In the genomic region with DNA sequence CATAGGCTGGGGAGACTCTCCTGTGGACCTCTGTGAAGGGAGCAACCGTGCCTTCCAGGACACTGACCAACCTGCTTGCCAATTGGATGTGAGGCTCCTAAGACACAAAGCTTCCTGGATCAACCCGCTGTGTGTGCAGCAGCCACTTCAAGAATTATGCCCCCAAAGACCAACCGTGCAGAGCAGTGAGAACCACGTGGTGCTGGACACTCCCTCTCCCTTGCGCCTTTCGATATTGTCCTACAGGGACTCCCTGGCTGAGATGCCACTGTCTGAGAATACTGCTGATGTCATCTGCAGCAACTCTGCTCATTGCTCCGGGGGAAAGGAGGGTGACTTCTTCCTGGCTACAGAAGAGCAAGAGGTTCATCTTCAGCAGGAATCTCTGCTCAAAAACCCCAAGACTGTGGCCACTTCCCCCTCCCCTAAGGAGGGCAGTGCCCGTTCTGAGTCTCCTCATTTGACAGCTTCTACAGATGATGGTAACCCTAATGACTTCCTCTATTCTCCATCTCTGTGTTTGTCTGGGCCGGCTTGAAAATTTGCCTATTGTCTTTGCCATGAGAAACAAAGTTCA, we compare ENCODE assay signal across 25 mouse cellular contexts. TPM values are rescaled to one million over a fixed set of nuclear protein-coding genes. Genes with fewer than 3 reads are reported as not detected.
DNase-seq lines count a peak whose midpoint lies in the region; ATAC-seq and TF ChIP-seq lines count a peak whose summit lies in the region.
"Had no signal": no experiment of that assay in that cellular context is flagged by ENCODE, and none has a peak within 500 bp of the region (broad histone marks: within the 10 kb centered on the region; RNA-seq: fewer than 3 reads in every experiment).

No protein-coding gene starts in this region.

- H3K4me2 ChIP-seq in liver, embryonic 13.5 days = no peak overlapping the region
- H3K4me2 ChIP-seq in liver, embryonic 11.5 days = no peak overlapping the region
- no peak overlapping the region for H3K4me2 ChIP-seq in myocyte (ENCODE audit: low read depth)
- H3K4me2 ChIP-seq: embryonic facial prominence, embryonic 15.5 days; forebrain, embryonic 15.5 days; heart, embryonic 11.5 days; limb, embryonic 12.5 days; liver, embryonic 12.5 days; lung, embryonic 14.5 days; midbrain, embryonic 11.5 days; neural tube, embryonic 12.5 days had no signal

- no peak overlapping the region for H3K9ac ChIP-seq in liver, embryonic 13.5 days
- no peak overlapping the region for H3K9ac ChIP-seq in liver, embryonic 11.5 days (ENCODE audit: low read depth, low read length)
- H3K9ac ChIP-seq: embryonic facial prominence, embryonic 15.5 days; forebrain, embryonic 15.5 days; limb, embryonic 12.5 days; liver, embryonic 12.5 days; lung, embryonic 14.5 days; neural tube, embryonic 12.5 days had no signal

- no peak for TF ChIP-seq POLR2A in myocyte (IDR thresholded peaks at IDR 0.05; ENCODE audit: insufficient read length, low read depth)

- no peaks in the 10 kb centered on the region for H3K36me3 ChIP-seq in liver, embryonic 13.5 days
- H3K36me3 ChIP-seq in liver, embryonic 11.5 days (ENCODE audit: control insufficient read depth, insufficient read depth, low read length) = no peaks in the 10 kb centered on the region
- H3K36me3 ChIP-seq in macrophage (ENCODE audit: inconsistent target) (peaks cover 20% of the 10 kb centered on the region), myocyte (ENCODE audit: control insufficient read depth, insufficient read depth) (no peaks in the 10 kb centered on the region)
- H3K36me3 ChIP-seq: embryonic facial prominence, embryonic 15.5 days; forebrain, embryonic 15.5 days; hindbrain, embryonic 10.5 days; limb, embryonic 12.5 days; liver, embryonic 12.5 days; neural tube, embryonic 12.5 days had no signal

- no peak overlapping the region for H3K4me3 ChIP-seq in liver, embryonic 13.5 days (replicated peaks)
- no peak overlapping the region for H3K4me3 ChIP-seq in liver, embryonic 11.5 days (ENCODE audit: low read depth, low read length)
- no peak overlapping the region for H3K4me3 ChIP-seq in macrophage (ENCODE audit: inconsistent target)
- no peak overlapping the region for H3K4me3 ChIP-seq in myocyte
- H3K4me3 ChIP-seq: embryonic facial prominence, embryonic 15.5 days; forebrain, embryonic 15.5 days; hindbrain, embryonic 10.5 days; limb, embryonic 12.5 days; liver, embryonic 12.5 days; neural tube, embryonic 12.5 days had no signal

- ATAC-seq in liver, embryonic 13.5 days (ENCODE audit: low read depth) = peak; percentile 45; the same call in 1 of the 2 replicates
- no peak for ATAC-seq in liver, embryonic 11.5 days (replicated peaks; ENCODE audit: low FRiP score)
- ATAC-seq: forebrain, embryonic 15.5 days; hindbrain, embryonic 16.5 days; intestine, embryonic 16.5 days; liver, embryonic 12.5 days had no signal

- no peak overlapping the region for H3K27ac ChIP-seq in liver, embryonic 13.5 days
- H3K27ac ChIP-seq in liver, embryonic 11.5 days (ENCODE audit: low read depth, low read length) = no peak overlapping the region
- peak overlapping the region; percentile 36 for H3K27ac ChIP-seq in macrophage
- H3K27ac ChIP-seq: embryonic facial prominence, embryonic 15.5 days; forebrain, embryonic 15.5 days; hindbrain, embryonic 10.5 days; limb, embryonic 12.5 days; liver, embryonic 12.5 days; neural tube, embryonic 12.5 days had no signal

- H3K4me1 ChIP-seq in liver, embryonic 13.5 days (replicated peaks) = peaks cover 20% of the 10 kb centered on the region; the same call in 1 of the 2 replicates
- H3K4me1 ChIP-seq in liver, embryonic 11.5 days (replicated peaks; ENCODE audit: control insufficient read depth, insufficient read depth, low read length) = no peaks in the 10 kb centered on the region
- H3K4me1 ChIP-seq: embryonic facial prominence, embryonic 15.5 days; forebrain, embryonic 15.5 days; hindbrain, embryonic 10.5 days; limb, embryonic 12.5 days; neural tube, embryonic 12.5 days had no signal

- H3K27me3 ChIP-seq in liver, embryonic 13.5 days = no peaks in the 10 kb centered on the region
- H3K27me3 ChIP-seq in liver, embryonic 11.5 days (replicated peaks; ENCODE audit: control insufficient read depth, insufficient read depth, low read length) = no peaks in the 10 kb centered on the region
- H3K27me3 ChIP-seq in myocyte (ENCODE audit: control insufficient read depth, insufficient read depth, insufficient read length) = no peaks in the 10 kb centered on the region
- H3K27me3 ChIP-seq: embryonic facial prominence, embryonic 15.5 days; forebrain, embryonic 15.5 days; limb, embryonic 12.5 days; liver, embryonic 12.5 days; neural tube, embryonic 12.5 days had no signal

- WGBS in liver, embryonic 13.5 days (ENCODE audit: insufficient replicate concordance) = 37% methylated on average over 9 of the region's 9 CpGs
- WGBS in liver, embryonic 11.5 days = 54% methylated on average over 9 of the region's 9 CpGs
- WGBS in macrophage (ENCODE audit: missing documents) = 32% methylated on average over 9 of the region's 9 CpGs

- DNase-seq in liver, embryonic 13.5 days = no peak
- DNase-seq in liver, embryonic 11.5 days (ENCODE audit: low spot score) = no peak
- peak; percentile 67 to 75 for DNase-seq in B cell, adult 2 months
- DNase-seq in left cerebral cortex, adult 9 months (ENCODE audit: low spot score in 2 of 2) = no peak
- DNase-seq in layer of hippocampus, adult 9-11 months = no peak
- DNase-seq in ovary, postnatal 36 days (ENCODE audit: low spot score) = no peak
- DNase-seq: adrenal gland, postnatal 10 days; cerebellum, adult 9-10 months; heart, postnatal 10 days; kidney, postnatal 4 days; lung, embryonic 14.5 days; lung, postnatal 36 days; thymus, postnatal 14 days had no signal

- H3ac ChIP-seq in myocyte (ENCODE audit: control insufficient read depth, insufficient read length) = no peak overlapping the region

- H3K79me2 ChIP-seq in macrophage (ENCODE audit: inconsistent target) (peaks cover 48% of the 10 kb centered on the region), myocyte (ENCODE audit: control insufficient read depth, insufficient read depth) (no peaks in the 10 kb centered on the region)

- no peaks in the 10 kb centered on the region for H3K9me3 ChIP-seq in liver, embryonic 13.5 days (replicated peaks)
- H3K9me3 ChIP-seq in liver, embryonic 11.5 days (ENCODE audit: control insufficient read depth, low read length) = no peaks in the 10 kb centered on the region
- H3K9me3 ChIP-seq: embryonic facial prominence, embryonic 15.5 days; forebrain, embryonic 15.5 days; hindbrain, embryonic 10.5 days; limb, embryonic 12.5 days; liver, embryonic 12.5 days; neural tube, embryonic 12.5 days had no signal

TF ChIP-seq in myocyte, 11 proteins besides CTCF, POLR2A, EP300 and RAD21:
- TF ChIP-seq E2F4 (IDR thresholded peaks at IDR 0.05; ENCODE audit: insufficient read depth) (no peak), CEBPB (IDR thresholded peaks at IDR 0.05; ENCODE audit: insufficient read depth, poor library complexity, severe bottlenecking) (peak; percentile 79; the same call in 1 of the 2 replicates)
TF ChIP-seq in myocyte: peak in this region for 1.

RNA-seq across cellular contexts. Expression of a gene that starts 16.3 kb away (rescaled TPM):
- 0.20 and 0.24 TPM in 2 replicates for polyA plus RNA-seq in liver, embryonic 13.5 days (2015; fragmentation: Nextera tagmentation; extraction: Ambion mirVana)
- polyA plus RNA-seq in liver, embryonic 11.5 days (2014; fragmentation: Nextera tagmentation; extraction: Ambion mirVana) = 0.26 TPM in 1 of 2 replicates, not detected in the other
- total RNA-seq in macrophage (2018; cell fraction: chromatin; rRNA removed) = 10 to 100 TPM in 17 of 26 experiments, 1 to 10 TPM in 9; 2.9 to 39.5 (median 21.6) TPM
- 10 to 100 TPM in 2 of 26 experiments, 1 to 10 TPM in 22, under 1 TPM in 2; 0.80 to 11.8 (median 5.9) TPM for total RNA-seq in macrophage (2018; cell fraction: cytosol; rRNA removed)
- total RNA-seq in macrophage (2018; cell fraction: nucleus; rRNA removed) = 10 to 100 TPM in 16 of 26 experiments, 1 to 10 TPM in 10; 3.1 to 39.7 (median 18.1) TPM
- polyA plus RNA-seq in macrophage (2018) = 3.3 to 9.9 TPM (median 4.6 TPM) in 3 replicates
- polyA plus RNA-seq in myocyte (2012; fragmentation: generic; extraction: Trizol) = 0.64 TPM

Comparison
In these comparisons a context has a peak if more than half of its experiments do, and no peak if none do; other contexts are left out.
1. DNase-seq: peak in B cell, adult 2 months (2 of 2); none in liver, embryonic 13.5 days (single experiment), liver, embryonic 11.5 days (single experiment), left cerebral cortex, adult 9 months (0 of 2), layer of hippocampus, adult 9-11 months (single experiment) and ovary, postnatal 36 days (single experiment).